Mouse (Mus musculus) CH12.LX (cell line): ENCODE results near the gene Gm45521.

Experiments
- CTCF ChIP-seq, 2 experiments: IDR thresholded peaks in 1 of 2; conservative IDR thresholded peaks in 1 of 2; 2 replicates each; pipeline ENCODE4 v1.5.1; 2011 to 2012; ENCODE audit warnings: low read depth in 2 of 2, low read length in 2 of 2, improper control_type of control experiment in 1 of 2, inconsistent platforms in 1 of 2, mild to moderate bottlenecking in 1 of 2, moderate library complexity in 1 of 2
- EP300 ChIP-seq: IDR thresholded peaks from 2 replicates; pipeline ENCODE4 v1.6.1; 2011; ENCODE audit warnings: low read length, improper control_type of control experiment
- JUND ChIP-seq: conservative IDR thresholded peaks from 2 replicates; pipeline ENCODE4 v1.6.1; 2011; ENCODE audit warnings: low read depth, low read length, improper control_type of control experiment
- MAFK ChIP-seq: IDR thresholded peaks from 2 replicates; pipeline ENCODE4 v1.6.1; 2011; ENCODE audit warnings: low read length, improper control_type of control experiment; ENCODE audit not compliant: insufficient replicate concordance
- MAX ChIP-seq: IDR thresholded peaks from 2 replicates; pipeline ENCODE4 v1.6.1; 2011; ENCODE audit warnings: low read length, improper control_type of control experiment
- SIN3A ChIP-seq: IDR thresholded peaks from 2 replicates; pipeline ENCODE4 v1.6.1; 2012; ENCODE audit warnings: low read length, improper control_type of control experiment, inconsistent platforms

- TF ChIP-seq CTCF (conservative IDR thresholded peaks at IDR 0.05 in 1 of 2, IDR thresholded peaks at IDR 0.05 in 1 of 2; ENCODE audit: low read depth in 2 of 2, low read length in 2 of 2) (no peak), EP300 (no peak), MAFK (no peak), MAX (no peak), SIN3A (no peak), JUND (no peak)
Measured at GRCm38 (mm10) chr14:7909472-7909871, 47.6 kb upstream of the Gm45521 start.
